Mouse (Mus musculus): ENCODE measurements around the gene Rpp25l.

GRCm38 (mm10) chr4:41663614-41664013 lies 49.7 kb downstream of the Rpp25l start:
- TF ChIP-seq CTCF (IDR thresholded peaks at IDR 0.05; ENCODE audit: low read depth) = no peak
- TF ChIP-seq EP300 (IDR thresholded peaks at IDR 0.05; ENCODE audit: low read depth) = no peak
